Mouse (Mus musculus) adrenal gland, postnatal 10 days (tissue): Measurements from ENCODE around the gene Ip6k1. TPM values are rescaled to one million over a fixed set of nuclear protein-coding genes. Genes with fewer than 3 reads are reported as not detected.

ENCODE experiments used
- microRNA-seq: library from miRNA; unstranded; fragments of <30 nt; microRNA quantifications from one replicate; pipeline ENCODE4 v1.2.0, GENCODE M21; 2021
- total RNA-seq, 2 experiments: library from RNA; stranded (reverse); gene quantifications; 2 replicates each; pipeline ENCODE4 v1.2.3; 2021

Gene Ip6k1
- total RNA-seq, 2 experiments from 2014 or later, result 88.7 to 97.3 TPM

Small RNA genes lying within 50 kb of the gene (microRNA-seq; reads per million reads assigned to microRNA genes)
- gene Mir7088, result not detected

Other genes starting within 250 kb of the Ip6k1 start
- 100 to 1,000 TPM in 1 of 2 experiments, 10 to 100 TPM in 1; 97.7 to 131 TPM for gene Rbm5, start 231.5 kb upstream of the Ip6k1 start, total RNA-seq
- gene Rbm6, start 129.3 kb upstream of the Ip6k1 start, total RNA-seq, result 10 to 100 TPM; 35.9 to 56.7 TPM
- gene Mon1a, start 114.3 kb upstream of the Ip6k1 start, total RNA-seq, result 10 to 100 TPM; 11.1 to 13.1 TPM
- gene Mst1r, start 95.6 kb upstream of the Ip6k1 start, total RNA-seq, result 1 to 10 TPM; 5.6 to 8.5 TPM
- not detected for gene Actl11, start 74.0 kb upstream of the Ip6k1 start, total RNA-seq
- 1 to 10 TPM; 1.6 to 2.7 TPM for gene Camkv, start 66.8 kb upstream of the Ip6k1 start, total RNA-seq
- gene Traip, start 52.4 kb upstream of the Ip6k1 start, total RNA-seq, result 1 to 10 TPM; 5.1 to 7.4 TPM
- gene Uba7, start 27.0 kb upstream of the Ip6k1 start, total RNA-seq, result 10 to 100 TPM; 19.0 to 22.5 TPM
- under 1 TPM; 0.48 to 0.85 TPM for gene Gm20661, start 19.4 kb upstream of the Ip6k1 start, total RNA-seq
- gene Inka1, start 16.6 kb upstream of the Ip6k1 start, total RNA-seq, result 10 to 100 TPM; 18.6 to 18.7 TPM
- 1 to 10 TPM; 1.7 to 2.6 TPM for gene Cdhr4, start 10.0 kb upstream of the Ip6k1 start, total RNA-seq
- gene Gm20662, start 6.2 kb upstream of the Ip6k1 start, total RNA-seq, result 1 to 10 TPM; 1.1 to 1.6 TPM
- gene Gmppb, start 46.7 kb downstream of the Ip6k1 start, total RNA-seq, result 10 to 100 TPM; 18.5 to 21.0 TPM
- gene Amigo3, start 50.7 kb downstream of the Ip6k1 start, total RNA-seq, result 1 to 10 TPM; 2.7 to 3.4 TPM
- gene Mst1, start 77.9 kb downstream of the Ip6k1 start, total RNA-seq, result 10 to 100 TPM; 12.8 to 28.1 TPM
- 10 to 100 TPM; 54.3 to 71.9 TPM for gene Rnf123, start 80.8 kb downstream of the Ip6k1 start, total RNA-seq
- gene Apeh, start 92.1 kb downstream of the Ip6k1 start, total RNA-seq, result 10 to 100 TPM; 72.2 to 81.8 TPM
- 1 to 10 TPM; 1.7 to 2.7 TPM for gene Bsn, start 187.9 kb downstream of the Ip6k1 start, total RNA-seq